Mouse (Mus musculus): Measurements from ENCODE around the gene Hs2st1. TPM values are rescaled to one million over a fixed set of nuclear protein-coding genes. Genes with fewer than 3 reads are reported as not detected.

The Hs2st1 gene
- polyA plus RNA-seq, 1 experiment from 2014 or later: 24.6 TPM

- WGBS: 96% methylated on average over 14 of the region's 14 CpGs
- no peak for ATAC-seq (ENCODE audit: low FRiP score, low read depth)
- Histone ChIP-seq H3K27ac (no peak overlapping the region), H3K27me3 (replicated peaks) (no peaks in the 10 kb centered on the region), H3K9me3 (no peaks in the 10 kb centered on the region), H3K4me2 (replicated peaks) (no peak overlapping the region), H3K9ac (no peak overlapping the region), H3K4me1 (no peaks in the 10 kb centered on the region), H3K4me3 (no peak overlapping the region), H3K36me3 (peaks cover 15% of the 10 kb centered on the region)
Measured at GRCm38 (mm10) chr3:144446081-144446634, 123.8 kb downstream of the Hs2st1 start.

DNA sequence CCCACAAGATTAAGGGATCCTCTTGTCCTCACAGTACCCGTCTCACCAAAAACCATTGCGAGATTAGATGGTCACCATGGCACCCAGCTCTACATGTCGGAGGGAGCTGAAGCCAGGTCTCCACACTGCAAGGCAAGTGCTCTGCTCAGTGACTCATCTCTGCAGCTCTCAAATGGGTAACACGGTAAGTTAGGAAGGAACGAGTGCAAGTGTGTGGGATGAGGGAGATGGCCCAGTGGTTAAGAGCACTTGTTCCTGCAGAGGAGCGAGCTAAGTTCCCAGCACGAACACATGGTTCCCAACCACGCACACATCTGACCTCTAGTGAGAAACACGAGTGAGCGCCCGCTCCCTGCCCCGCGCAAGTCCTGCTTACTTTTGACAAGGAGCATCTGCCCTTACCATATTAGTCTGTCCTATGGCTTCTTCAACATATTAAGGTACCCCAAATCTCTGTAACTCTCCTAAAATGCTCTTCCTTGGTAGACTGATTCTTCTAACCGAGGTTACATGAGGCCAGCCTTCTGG is 132.0 kb downstream of the Hs2st1 start:
- no peak overlapping the region for H3K4me3 ChIP-seq
- ATAC-seq (ENCODE audit: low FRiP score, low read depth): no peak
- H3K27ac ChIP-seq: no peak overlapping the region
- H3K4me1 ChIP-seq: no peaks in the 10 kb centered on the region
- no peak overlapping the region for H3K9ac ChIP-seq
- H3K4me2 ChIP-seq (replicated peaks): no peak overlapping the region
- H3K27me3 ChIP-seq (replicated peaks): no peaks in the 10 kb centered on the region
- no peaks in the 10 kb centered on the region for H3K9me3 ChIP-seq
- WGBS: 94% methylated on average over 14 of the region's 14 CpGs
- H3K36me3 ChIP-seq: peaks cover 7% of the 10 kb centered on the region

DNA sequence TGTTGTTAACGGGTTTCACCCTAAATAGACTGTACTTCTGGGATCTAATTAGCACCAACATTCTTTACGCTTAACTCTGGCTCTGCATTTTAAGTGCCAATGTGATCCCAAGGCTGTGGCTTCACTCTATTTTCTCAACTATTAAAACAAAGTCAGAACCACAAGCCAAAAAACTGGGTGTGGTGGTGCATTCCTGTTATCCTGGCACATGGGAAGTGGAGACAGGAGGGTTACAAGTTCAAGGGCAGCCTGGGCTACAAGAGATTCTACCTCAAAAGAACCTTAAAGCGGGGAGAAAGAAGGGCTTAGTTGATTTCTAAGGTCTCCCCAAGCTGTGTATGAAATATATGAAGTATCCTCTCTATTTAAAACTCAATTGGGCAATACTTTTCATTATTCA is 133.9 kb downstream of the Hs2st1 start:
- Histone ChIP-seq H3K27me3 (replicated peaks) (no peaks in the 10 kb centered on the region), H3K36me3 (peaks cover 7% of the 10 kb centered on the region), H3K27ac (no peak overlapping the region), H3K9ac (no peak overlapping the region), H3K9me3 (no peaks in the 10 kb centered on the region), H3K4me2 (replicated peaks) (no peak overlapping the region), H3K4me1 (no peaks in the 10 kb centered on the region), H3K4me3 (no peak overlapping the region)
- WGBS: 90% methylated on average over 3 of the region's 3 CpGs
- no peak for ATAC-seq (ENCODE audit: low FRiP score, low read depth)

GRCm38 (mm10) chr3:144435281-144435680 is 134.7 kb downstream of the Hs2st1 start:
- Histone ChIP-seq H3K27ac (no peak overlapping the region), H3K9me3 (no peaks in the 10 kb centered on the region), H3K4me1 (no peaks in the 10 kb centered on the region), H3K9ac (no peak overlapping the region), H3K4me2 (replicated peaks) (no peak overlapping the region), H3K36me3 (peaks cover 7% of the 10 kb centered on the region), H3K27me3 (replicated peaks) (no peaks in the 10 kb centered on the region), H3K4me3 (no peak overlapping the region)
- WGBS: 92% methylated on average over 16 of the region's 16 CpGs
- ATAC-seq (ENCODE audit: low FRiP score, low read depth): no peak

DNA sequence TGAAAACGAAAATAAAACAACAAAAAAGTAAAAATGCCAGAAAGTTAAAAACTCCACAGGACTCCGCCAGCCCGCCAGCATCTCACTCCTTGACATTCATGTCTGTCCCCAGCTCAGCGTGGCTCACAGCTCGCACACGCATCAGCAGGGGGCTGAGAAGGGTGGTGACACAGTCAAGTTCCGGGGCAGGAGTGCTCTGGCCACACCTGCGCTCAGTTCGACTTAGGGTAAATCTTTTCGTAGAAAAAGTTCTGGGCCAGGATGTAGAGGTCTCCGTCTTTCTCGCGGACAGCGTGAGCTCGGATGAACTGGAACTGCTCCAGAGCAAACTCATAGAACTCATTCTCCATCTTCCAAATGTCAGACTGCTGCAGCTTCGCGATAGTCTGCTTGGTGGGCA is 135.7 kb downstream of the Hs2st1 start:
- no peak overlapping the region for H3K4me3 ChIP-seq
- no peaks in the 10 kb centered on the region for H3K4me1 ChIP-seq
- H3K4me2 ChIP-seq (replicated peaks): no peak overlapping the region
- 90% methylated on average over 17 of the region's 17 CpGs for WGBS
- H3K27ac ChIP-seq: no peak overlapping the region
- H3K9ac ChIP-seq: no peak overlapping the region
- H3K27me3 ChIP-seq (replicated peaks): no peaks in the 10 kb centered on the region
- no peak for ATAC-seq (ENCODE audit: low FRiP score, low read depth)
- H3K36me3 ChIP-seq: peaks cover 7% of the 10 kb centered on the region
- H3K9me3 ChIP-seq: no peaks in the 10 kb centered on the region

- no peak overlapping the region for H3K9ac ChIP-seq
- no peak overlapping the region for H3K4me3 ChIP-seq
- 92% methylated on average over 7 of the region's 7 CpGs for WGBS
- no peak overlapping the region for H3K4me2 ChIP-seq (replicated peaks)
- ATAC-seq (ENCODE audit: low FRiP score, low read depth): no peak
- H3K4me1 ChIP-seq: no peaks in the 10 kb centered on the region
- no peaks in the 10 kb centered on the region for H3K27me3 ChIP-seq (replicated peaks)
- H3K36me3 ChIP-seq: peaks cover 7% of the 10 kb centered on the region
- no peak overlapping the region for H3K27ac ChIP-seq
- no peaks in the 10 kb centered on the region for H3K9me3 ChIP-seq
Measured at GRCm38 (mm10) chr3:144433039-144433438, 136.9 kb downstream of the Hs2st1 start.

DNA sequence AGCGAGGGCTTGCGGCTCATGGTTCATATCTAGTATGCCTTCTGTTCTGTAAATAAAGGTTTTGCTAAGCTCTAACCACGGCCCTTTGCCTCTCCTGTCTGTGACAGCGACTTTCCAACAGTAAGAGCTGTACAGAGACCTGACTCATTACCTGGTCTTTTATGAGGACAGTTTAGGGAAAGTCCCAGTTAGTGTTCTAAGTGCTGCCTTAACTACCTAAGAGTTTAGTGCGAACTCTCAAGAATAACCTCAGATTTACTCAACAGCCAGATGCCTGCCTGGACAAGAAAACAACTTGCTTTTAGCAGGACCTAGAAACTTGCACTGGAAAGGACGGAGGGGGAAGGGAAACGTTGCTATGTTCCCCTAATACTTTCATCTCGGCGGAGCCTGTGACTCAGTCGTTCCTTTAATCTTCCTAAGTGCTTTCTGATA is 137.8 kb downstream of the Hs2st1 start:
- Histone ChIP-seq H3K4me1 (no peaks in the 10 kb centered on the region), H3K4me2 (replicated peaks) (no peak overlapping the region), H3K27me3 (replicated peaks) (no peaks in the 10 kb centered on the region), H3K27ac (no peak overlapping the region), H3K9ac (no peak overlapping the region), H3K36me3 (peaks cover 7% of the 10 kb centered on the region), H3K4me3 (no peak overlapping the region), H3K9me3 (no peaks in the 10 kb centered on the region)
- 85% methylated on average over 10 of the region's 10 CpGs for WGBS
- no peak for ATAC-seq (ENCODE audit: low FRiP score, low read depth)

DNA sequence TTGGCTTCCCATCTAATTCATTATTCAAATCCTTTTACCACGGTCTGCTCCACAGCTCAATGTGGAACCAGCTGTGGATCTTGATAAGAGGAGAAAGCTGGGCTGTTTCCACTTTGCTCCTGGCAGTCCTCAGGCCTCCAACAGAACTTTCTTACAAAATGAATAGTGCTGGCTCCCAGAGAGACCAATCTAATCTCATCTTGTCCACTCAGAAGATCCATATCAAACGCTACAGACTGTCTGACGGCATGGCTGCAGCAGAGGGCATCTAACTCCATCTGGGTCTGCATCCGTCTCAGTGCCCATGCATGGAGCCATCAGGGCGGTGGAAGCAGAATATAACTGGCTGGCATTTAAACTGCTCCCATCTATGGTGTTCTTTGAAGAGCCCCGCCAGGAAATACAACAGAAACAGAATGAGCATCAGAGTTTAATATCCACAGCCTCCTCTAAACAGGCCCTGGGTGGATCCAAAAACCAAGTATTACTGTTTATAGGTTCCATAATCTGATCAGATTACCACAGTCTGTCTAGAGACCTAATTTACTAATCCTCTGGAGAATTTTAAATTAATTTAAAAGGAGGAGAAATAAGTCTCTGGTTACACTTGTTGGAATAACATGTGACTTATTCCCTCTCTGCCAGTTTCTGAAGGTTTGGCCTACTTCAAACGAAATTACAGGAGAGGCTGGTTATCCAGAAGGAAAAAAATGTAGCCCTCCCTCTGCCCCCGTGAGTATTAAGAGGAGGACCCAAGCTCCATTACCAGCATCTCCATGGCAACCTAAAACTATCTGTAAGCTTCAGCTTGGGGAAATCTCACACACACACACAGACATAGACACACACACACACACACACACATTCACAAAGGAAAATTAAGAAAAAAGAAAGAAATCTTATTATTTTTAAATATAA is 141.2 kb downstream of the Hs2st1 start:
- Histone ChIP-seq H3K9me3 (no peaks in the 10 kb centered on the region), H3K9ac (no peak overlapping the region), H3K27me3 (replicated peaks) (no peaks in the 10 kb centered on the region), H3K4me2 (replicated peaks) (no peak overlapping the region), H3K4me3 (no peak overlapping the region), H3K36me3 (no peaks in the 10 kb centered on the region), H3K27ac (no peak overlapping the region), H3K4me1 (no peaks in the 10 kb centered on the region)
- 80% methylated on average over 8 of the region's 8 CpGs for WGBS
- no peak for ATAC-seq (ENCODE audit: low FRiP score, low read depth)

GRCm38 (mm10) chr3:144425041-144425448 is 144.9 kb downstream of the Hs2st1 start:
- no peaks in the 10 kb centered on the region for H3K36me3 ChIP-seq
- H3K4me2 ChIP-seq (replicated peaks): no peak overlapping the region
- no peak overlapping the region for H3K27ac ChIP-seq
- no peaks in the 10 kb centered on the region for H3K27me3 ChIP-seq (replicated peaks)
- peaks cover 3% of the 10 kb centered on the region; the same call in 1 of the 2 replicates for H3K4me1 ChIP-seq
- no peaks in the 10 kb centered on the region for H3K9me3 ChIP-seq
- H3K4me3 ChIP-seq: no peak overlapping the region
- WGBS: 87% methylated on average over 4 of the region's 4 CpGs
- no peak overlapping the region for H3K9ac ChIP-seq
- no peak for ATAC-seq (ENCODE audit: low FRiP score, low read depth)

DNA sequence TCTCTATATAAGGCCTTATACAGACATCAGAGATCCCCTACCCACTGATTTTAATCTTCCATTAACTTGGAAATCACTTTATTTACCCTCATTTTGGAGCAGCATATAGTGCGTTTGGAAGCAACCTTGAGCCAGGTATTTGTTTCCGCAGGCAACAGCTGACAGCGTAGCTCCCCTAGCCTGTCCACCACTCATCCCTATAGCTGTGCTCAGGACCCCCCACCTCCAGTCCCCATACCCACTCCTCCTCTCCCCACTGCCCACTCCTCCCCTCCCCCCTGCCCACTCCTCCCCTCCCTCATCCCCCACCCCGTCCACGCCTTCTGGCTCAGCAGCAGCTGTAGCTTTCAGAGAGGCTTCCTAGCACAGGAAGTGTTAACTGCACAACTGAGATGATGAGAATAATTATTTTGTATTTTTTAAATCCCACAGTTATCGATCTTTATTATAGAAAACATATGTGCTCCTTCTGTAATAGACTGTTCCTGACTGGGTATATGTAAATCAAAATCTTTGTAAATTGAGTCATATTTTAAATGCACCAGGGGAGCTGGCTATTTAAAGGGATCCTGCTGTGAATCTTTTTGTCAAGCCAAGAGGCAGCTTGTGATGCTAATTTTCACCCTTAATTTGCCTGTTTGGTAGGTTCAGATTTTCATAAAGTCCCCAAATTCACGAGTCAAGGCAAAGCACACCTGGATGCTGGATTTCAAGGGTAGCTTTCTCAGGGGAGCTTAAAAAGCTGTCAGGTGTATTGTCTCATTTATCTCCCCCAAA is 148.4 kb downstream of the Hs2st1 start:
- Histone ChIP-seq H3K4me3 (no peak overlapping the region), H3K27ac (no peak overlapping the region), H3K4me1 (peaks cover 3% of the 10 kb centered on the region; the same call in 1 of the 2 replicates), H3K9ac (no peak overlapping the region), H3K4me2 (replicated peaks) (no peak overlapping the region), H3K9me3 (no peaks in the 10 kb centered on the region), H3K27me3 (replicated peaks) (no peaks in the 10 kb centered on the region), H3K36me3 (no peaks in the 10 kb centered on the region)
- WGBS: 50% methylated on average over 7 of the region's 7 CpGs
- peak; percentile 19; the same call in 1 of the 2 replicates for ATAC-seq (ENCODE audit: low FRiP score, low read depth)

DNA sequence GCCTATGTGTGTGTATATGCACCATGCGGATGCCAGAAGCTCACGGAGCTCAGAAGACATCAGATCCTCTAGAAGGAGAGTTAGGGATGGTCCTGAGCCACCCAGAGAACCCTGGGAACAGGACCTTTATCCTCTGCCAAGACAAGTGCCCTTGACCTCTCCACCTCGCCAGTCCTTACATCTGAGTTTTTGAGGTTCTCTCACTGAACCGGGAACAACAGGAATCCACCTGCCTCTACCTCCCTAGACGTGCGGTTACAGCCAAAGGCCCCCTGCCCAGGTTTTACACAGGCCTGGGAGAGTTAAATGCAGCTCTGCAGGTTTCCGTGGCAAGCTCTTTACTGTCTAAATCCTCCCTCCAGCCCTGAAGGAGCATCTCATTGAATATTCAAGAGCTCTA is 156.2 kb downstream of the Hs2st1 start:
- H3K27me3 ChIP-seq (replicated peaks): no peaks in the 10 kb centered on the region
- H3K27ac ChIP-seq: no peak overlapping the region
- 60% methylated on average over 7 of the region's 7 CpGs for WGBS
- no peak overlapping the region for H3K4me2 ChIP-seq (replicated peaks)
- no peak for ATAC-seq (ENCODE audit: low FRiP score, low read depth)
- no peak overlapping the region for H3K4me3 ChIP-seq
- H3K9ac ChIP-seq: no peak overlapping the region
- H3K4me1 ChIP-seq: peaks cover 15% of the 10 kb centered on the region
- H3K9me3 ChIP-seq: no peaks in the 10 kb centered on the region
- H3K36me3 ChIP-seq: no peaks in the 10 kb centered on the region
